Comparison of ENCODE assay signal across 8 mouse cellular contexts in the genomic region with DNA sequence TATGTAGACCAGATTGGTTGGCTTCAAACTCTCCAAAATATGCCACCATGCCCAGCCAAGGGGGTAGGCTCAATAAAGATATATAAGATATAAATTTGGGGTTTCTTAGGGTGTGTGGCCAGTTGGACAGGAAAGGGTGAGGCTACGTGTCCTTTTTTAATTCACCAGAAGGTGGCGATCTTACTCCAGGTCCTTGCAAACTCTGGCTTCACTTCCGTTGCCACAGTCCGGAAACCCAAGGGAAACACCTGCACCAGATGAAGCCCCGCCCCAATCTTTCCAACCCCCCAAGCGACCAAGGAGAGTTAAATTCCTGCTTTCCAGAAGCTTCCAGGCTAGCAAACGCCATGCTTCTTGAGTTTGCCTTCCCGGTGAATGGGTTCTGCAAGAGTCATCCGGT. TPM values are rescaled to one million over a fixed set of nuclear protein-coding genes. Genes with fewer than 3 reads are reported as not detected.
A peak's percentile ranks its signal among the peaks of the same experiment; 100 is the strongest.
DNase-seq lines count a peak whose midpoint lies in the region.

No protein-coding gene starts in this region.

- H3K36me3 ChIP-seq in limb, embryonic 10.5 days, result no peaks in the 10 kb centered on the region
- no peaks in the 10 kb centered on the region for H3K36me3 ChIP-seq in midbrain, embryonic 10.5 days

- H3K27ac ChIP-seq in limb, embryonic 10.5 days, result no peak overlapping the region; the same call in 1 of the 2 replicates
- no peak overlapping the region for H3K27ac ChIP-seq in midbrain, embryonic 10.5 days (replicated peaks)

- H3K27me3 ChIP-seq in limb, embryonic 10.5 days (ENCODE audit: low read depth, poor library complexity, severe bottlenecking), result no peaks in the 10 kb centered on the region
- H3K27me3 ChIP-seq in midbrain, embryonic 10.5 days (ENCODE audit: low read depth, poor library complexity, severe bottlenecking), result 0 out of 2 replicates have a peak, but pooled peaks cover 3% of the 10 kb centered on the region

- intact Hi-C loops in gastrocnemius, postnatal 14 days (cut with DNase I; ENCODE audit: low total_unique reads), result loop anchor here (2.0 kb wide), 1 partner anchor 61 kb away; no protein-coding TSS in a partner anchor

- 21% methylated on average over 9 of the region's 9 CpGs for WGBS in limb, embryonic 10.5 days
- WGBS in midbrain, embryonic 10.5 days, result 22% methylated on average over 9 of the region's 9 CpGs

- DNase-seq in ovary, postnatal 36 days (ENCODE audit: low spot score), result peak; percentile 51
- DNase-seq in ovary, postnatal 10 days (ENCODE audit: low spot score), result no peak
- DNase-seq in c-Kit-positive CD71-positive TER-119-positive erythroid progenitor cells, embryonic 14.5 days (ENCODE audit: low spot score), result peak; percentile 73
- DNase-seq in gastrocnemius, postnatal 14 days, result peak; percentile 47
- DNase-seq in hindlimb bud, embryonic 11.5 days (ENCODE audit: extremely low spot score, low read depth, low spot score), result peak; percentile 71
- peak; percentile 75 for DNase-seq in limb, embryonic 10.5 days (ENCODE audit: low spot score)
- peak; percentile 64 for DNase-seq in midbrain, embryonic 10.5 days (ENCODE audit: low spot score)
- DNase-seq in spleen, adult 18-20 months, result peak; percentile 49 to 65

- no peak overlapping the region for H3K4me3 ChIP-seq in limb, embryonic 10.5 days
- no peak overlapping the region for H3K4me3 ChIP-seq in midbrain, embryonic 10.5 days

- peaks cover 15% of the 10 kb centered on the region for H3K4me1 ChIP-seq in limb, embryonic 10.5 days
- 0 out of 2 replicates have a peak, but pooled peaks cover 3% of the 10 kb centered on the region for H3K4me1 ChIP-seq in midbrain, embryonic 10.5 days

- no peaks in the 10 kb centered on the region for H3K9me3 ChIP-seq in limb, embryonic 10.5 days (replicated peaks)
- no peaks in the 10 kb centered on the region for H3K9me3 ChIP-seq in midbrain, embryonic 10.5 days (replicated peaks)

RNA-seq across cellular contexts. Expression of a gene that starts 0.4 kb away (rescaled TPM):
- 10 to 100 TPM; 40.6 to 53.4 TPM for total RNA-seq in gastrocnemius, postnatal 14 days (2021)
- polyA plus RNA-seq in limb, embryonic 10.5 days (2016; fragmentation: Nextera tagmentation; extraction: Ambion mirVana), result 46.3 and 54.4 TPM in 2 replicates
- 41.9 and 44.9 TPM in 2 replicates for polyA plus RNA-seq in midbrain, embryonic 10.5 days (2016; fragmentation: Nextera tagmentation; extraction: Ambion mirVana)

RNA-seq across cellular contexts. Expression of a gene that starts 46.4 kb away (rescaled TPM):
- 10 to 100 TPM; 25.4 to 39.5 TPM for total RNA-seq in gastrocnemius, postnatal 14 days (2021)
- 30.2 and 33.0 TPM in 2 replicates for polyA plus RNA-seq in limb, embryonic 10.5 days (2016; fragmentation: Nextera tagmentation; extraction: Ambion mirVana)
- 20.4 and 22.8 TPM in 2 replicates for polyA plus RNA-seq in midbrain, embryonic 10.5 days (2016; fragmentation: Nextera tagmentation; extraction: Ambion mirVana)

RNA-seq across cellular contexts. Expression of a gene that starts 59.7 kb away (rescaled TPM):
- 100 to 1,000 TPM; 204 to 373 TPM for total RNA-seq in gastrocnemius, postnatal 14 days (2021)
- 8.3 and 12.7 TPM in 2 replicates for polyA plus RNA-seq in limb, embryonic 10.5 days (2016; fragmentation: Nextera tagmentation; extraction: Ambion mirVana)
- polyA plus RNA-seq in midbrain, embryonic 10.5 days (2016; fragmentation: Nextera tagmentation; extraction: Ambion mirVana), result 0.72 and 0.78 TPM in 2 replicates
